Mouse (Mus musculus): ENCODE results near the gene Stambp. TPM values are rescaled to one million over a fixed set of nuclear protein-coding genes. Genes with fewer than 3 reads are reported as not detected.

Stambp gene
- polyA plus RNA-seq, 1 experiment from 2014 or later: 66.5 TPM

Other genes with a start within 250 kb of the Stambp start
- gene Mthfd2, start 246.8 kb downstream of the Stambp start, polyA plus RNA-seq (2015; fragmentation: Nextera tagmentation; extraction: Ambion mirVana): 28.9 and 31.0 TPM in 2 replicates
- gene Mob1a, start 246.7 kb downstream of the Stambp start, polyA plus RNA-seq (2015; fragmentation: Nextera tagmentation; extraction: Ambion mirVana): 22.8 and 23.4 TPM in 2 replicates
- gene Bola3, start 223.6 kb downstream of the Stambp start, polyA plus RNA-seq (2015; fragmentation: Nextera tagmentation; extraction: Ambion mirVana): 44.0 and 54.3 TPM in 2 replicates
- 60.9 and 76.8 TPM in 2 replicates for gene Tet3, start 113.6 kb downstream of the Stambp start, polyA plus RNA-seq (2015; fragmentation: Nextera tagmentation; extraction: Ambion mirVana)
- 72.2 and 74.0 TPM in 2 replicates for gene Dguok, start 65.8 kb downstream of the Stambp start, polyA plus RNA-seq (2015; fragmentation: Nextera tagmentation; extraction: Ambion mirVana)
- gene Actg2, start 36.5 kb downstream of the Stambp start, polyA plus RNA-seq (2015; fragmentation: Nextera tagmentation; extraction: Ambion mirVana): 2.2 and 2.6 TPM in 2 replicates
- not detected in 2 replicates for gene Clec4f, start 83.5 kb upstream of the Stambp start, polyA plus RNA-seq (2015; fragmentation: Nextera tagmentation; extraction: Ambion mirVana)
- not detected in 2 replicates for gene Cd207, start 105.1 kb upstream of the Stambp start, polyA plus RNA-seq (2015; fragmentation: Nextera tagmentation; extraction: Ambion mirVana)
- gene Vax2, start 138.5 kb upstream of the Stambp start, polyA plus RNA-seq (2015; fragmentation: Nextera tagmentation; extraction: Ambion mirVana): 0.18 and 0.23 TPM in 2 replicates
- gene Atp6v1b1, start 170.3 kb upstream of the Stambp start, polyA plus RNA-seq (2015; fragmentation: Nextera tagmentation; extraction: Ambion mirVana): not detected in 2 replicates
- 0.22 and 0.36 TPM in 2 replicates for gene Ankrd53, start 189.9 kb upstream of the Stambp start, polyA plus RNA-seq (2015; fragmentation: Nextera tagmentation; extraction: Ambion mirVana)
- 66.7 and 71.0 TPM in 2 replicates for gene Tex261, start 203.1 kb upstream of the Stambp start, polyA plus RNA-seq (2015; fragmentation: Nextera tagmentation; extraction: Ambion mirVana)
- gene Nagk, start 222.3 kb upstream of the Stambp start, polyA plus RNA-seq (2015; fragmentation: Nextera tagmentation; extraction: Ambion mirVana): 120 TPM in 2 replicates

Measured in midbrain, embryonic 15.5 days (tissue).